Mouse (Mus musculus) right cerebral cortex, postnatal 25 days (tissue): ENCODE results near the gene Gm32717.
"Not testable (repeated sequence)": the region's sequence is repeated elsewhere in the genome, so short reads cannot be mapped to it uniquely, and the experiment has no call there.

Source experiments
- DNase-seq: peaks from one replicate; pipeline ENCODE4 v3.0.0; 2022

The Gm32717 gene

GRCm38 (mm10) chr10:118240680-118241079 lies at the start of gene Gm32717:
Gene Gm32717 (minus strand): TSS chr10:118240780.
- DNase-seq: not testable (repeated sequence)

DNA sequence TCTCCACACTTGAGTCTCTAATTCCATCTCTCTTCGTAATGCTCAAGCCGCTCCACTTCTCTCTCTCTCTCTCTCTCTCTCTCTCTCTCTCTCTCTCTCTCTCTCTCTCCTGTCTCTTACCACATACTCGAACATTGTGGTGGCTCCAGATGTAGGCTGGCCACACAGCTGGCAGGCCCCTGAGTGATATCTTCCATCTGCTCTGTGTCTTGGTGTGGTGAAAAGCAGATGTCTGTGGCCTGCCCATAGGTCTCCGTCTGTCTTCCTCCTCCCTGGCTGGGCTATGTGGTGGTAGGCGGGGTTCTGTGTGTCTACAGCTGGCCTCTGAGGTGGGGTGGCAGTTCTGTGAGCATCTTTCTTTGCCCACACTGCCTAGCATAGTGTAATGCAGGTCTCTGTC lies 42.4 kb upstream of the Gm32717 start:
- DNase-seq: not testable (repeated sequence)

DNA sequence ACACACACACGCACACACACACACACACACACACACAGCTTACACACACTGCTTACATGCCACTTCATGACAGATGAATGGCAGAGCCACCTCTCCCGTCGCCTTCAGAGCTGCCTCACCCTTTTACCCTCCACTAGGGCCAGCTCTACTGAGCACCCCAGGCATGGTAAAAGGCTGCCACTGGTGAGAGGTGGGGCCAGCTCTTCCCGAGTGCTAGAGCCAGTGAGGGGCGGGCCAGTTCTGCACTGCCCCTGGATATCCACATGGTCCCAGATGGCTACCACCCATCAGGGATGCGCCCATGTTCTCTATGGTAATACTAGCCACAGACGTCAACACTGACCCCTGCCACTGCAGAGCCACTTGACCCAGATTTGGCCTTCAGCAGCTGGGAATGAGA lies 42.0 kb upstream of the Gm32717 start:
- not testable (repeated sequence) for DNase-seq

DNA sequence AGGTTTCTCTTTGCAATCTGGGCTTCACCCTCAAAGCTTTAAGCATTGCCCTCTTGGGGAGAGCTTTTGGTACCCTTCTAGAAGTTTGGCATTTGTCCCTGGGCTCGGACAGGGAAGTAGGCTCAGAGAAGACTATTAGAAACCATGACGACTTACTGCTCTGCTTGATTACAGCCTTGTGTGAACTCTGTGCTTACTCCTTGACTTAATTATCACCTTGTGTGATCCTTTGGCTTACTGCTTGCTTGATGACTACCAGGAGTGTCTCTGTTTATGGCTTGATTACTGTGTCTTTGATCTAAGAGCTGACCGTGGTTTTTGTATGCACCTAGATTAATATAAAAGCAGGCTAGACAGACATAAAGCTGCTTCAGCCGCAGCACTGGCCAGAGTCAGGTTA lies 37.5 kb upstream of the Gm32717 start:
- not testable (repeated sequence) for DNase-seq

DNA sequence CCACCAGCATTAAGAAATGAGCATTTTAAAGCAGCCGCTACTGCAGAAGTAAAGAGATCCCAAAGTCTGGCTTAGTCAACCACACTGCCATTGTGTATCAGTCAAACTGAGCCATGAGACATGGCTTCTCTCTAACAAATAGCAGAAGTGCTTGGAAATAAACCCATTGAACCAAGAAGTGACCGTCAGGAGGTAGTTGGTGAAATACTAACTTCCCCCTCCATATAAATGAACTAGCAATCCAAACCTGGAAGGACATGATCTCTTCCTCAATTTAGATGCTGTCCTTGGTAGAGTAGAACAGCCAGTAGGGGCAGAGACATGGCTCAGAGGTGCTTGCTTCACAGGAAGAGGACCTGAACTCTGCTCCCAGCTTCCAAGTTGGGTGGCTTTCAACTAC lies 30.8 kb upstream of the Gm32717 start:
- DNase-seq: not testable (repeated sequence)

DNA sequence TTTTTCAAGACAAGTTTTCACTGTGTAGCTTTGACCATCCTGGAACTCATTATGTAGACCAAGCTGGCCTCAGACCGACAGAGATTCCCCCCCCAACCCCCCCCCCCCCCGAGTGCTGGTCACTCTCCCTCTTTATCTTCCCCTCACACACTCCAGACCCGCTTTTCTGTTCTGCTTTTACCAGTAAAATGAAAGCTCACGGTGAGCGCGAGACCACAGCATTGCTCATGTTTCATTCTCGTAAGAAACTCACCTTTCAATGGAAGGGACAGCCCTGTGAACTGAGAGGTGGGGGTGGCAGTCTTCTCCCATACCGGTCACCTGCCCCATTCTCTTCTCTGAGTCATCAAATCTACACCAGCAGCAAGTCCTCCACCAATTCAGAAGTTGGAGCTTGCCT lies 28.2 kb upstream of the Gm32717 start:
- not testable (repeated sequence) for DNase-seq

- not testable (repeated sequence) for DNase-seq
These were observed 17.8 kb upstream of the Gm32717 start, which contains the start of gene Gm32802 for GRCm38 (mm10) chr10:118258388-118258787. Gene Gm32802 (plus strand): TSS chr10:118258688.

DNA sequence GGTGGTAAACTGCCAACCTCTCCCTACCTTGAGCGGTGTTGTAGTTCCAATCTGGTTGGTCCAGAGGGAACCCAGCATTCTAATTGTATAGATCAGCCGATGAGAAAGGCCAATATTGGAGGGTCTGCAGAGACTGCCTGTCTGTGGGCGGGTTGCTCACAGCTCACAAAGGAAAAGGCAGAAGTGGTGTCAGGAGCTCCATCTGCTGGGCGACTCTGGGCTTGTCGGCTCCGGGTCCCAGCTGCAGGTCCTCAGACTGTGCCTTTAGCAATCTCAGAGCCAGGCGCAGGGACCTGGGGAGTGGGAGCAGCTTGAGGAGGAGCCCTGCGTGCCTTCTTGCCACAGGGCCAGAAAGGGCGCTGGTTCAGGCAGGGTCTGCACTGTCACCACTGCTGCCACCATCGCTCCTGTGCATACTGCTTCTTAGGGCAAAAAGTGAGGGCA lies 10.3 kb upstream of the Gm32717 start:
- peak; percentile 27 for DNase-seq

- DNase-seq: peak; percentile 15
These were observed 8.5 kb upstream of the Gm32717 start for GRCm38 (mm10) chr10:118249006-118249595.

- DNase-seq: not testable (repeated sequence)
These were observed 8.0 kb downstream of the Gm32717 start for GRCm38 (mm10) chr10:118232607-118233006.

- not testable (repeated sequence) for DNase-seq
These were observed 13.0 kb downstream of the Gm32717 start for GRCm38 (mm10) chr10:118227629-118228028.

DNA sequence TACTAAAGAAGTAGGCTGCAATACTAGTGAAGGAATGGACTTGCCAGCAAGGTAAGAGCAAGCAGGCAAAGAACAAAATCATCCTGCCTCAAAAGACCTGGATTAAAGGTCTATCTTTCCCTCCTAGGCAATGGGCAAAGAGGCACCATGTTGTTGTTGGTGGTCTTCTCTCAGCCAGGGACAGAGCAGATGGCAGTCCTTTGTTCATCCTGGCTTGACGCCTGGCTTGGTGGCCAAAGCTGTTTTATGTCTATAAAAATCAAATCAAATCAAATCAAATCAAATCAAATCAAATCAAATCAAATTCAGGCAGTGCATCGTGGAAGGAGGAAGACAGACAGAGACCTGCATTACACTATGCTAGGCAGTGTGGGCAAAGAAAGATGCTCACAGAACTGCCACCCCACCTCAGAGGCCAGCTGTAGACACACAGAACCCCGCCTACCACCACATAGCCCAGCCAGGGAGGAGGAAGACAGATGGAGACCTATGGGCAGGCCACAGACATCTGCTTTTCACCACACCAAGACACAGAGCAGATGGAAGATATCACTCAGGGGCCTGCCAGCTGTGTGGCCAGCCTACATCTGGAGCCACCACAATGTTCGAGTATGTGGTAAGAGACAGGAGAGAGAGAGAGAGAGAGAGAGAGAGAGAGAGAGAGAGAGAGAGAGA lies 24.7 kb downstream of the Gm32717 start:
- not testable (repeated sequence) for DNase-seq

DNA sequence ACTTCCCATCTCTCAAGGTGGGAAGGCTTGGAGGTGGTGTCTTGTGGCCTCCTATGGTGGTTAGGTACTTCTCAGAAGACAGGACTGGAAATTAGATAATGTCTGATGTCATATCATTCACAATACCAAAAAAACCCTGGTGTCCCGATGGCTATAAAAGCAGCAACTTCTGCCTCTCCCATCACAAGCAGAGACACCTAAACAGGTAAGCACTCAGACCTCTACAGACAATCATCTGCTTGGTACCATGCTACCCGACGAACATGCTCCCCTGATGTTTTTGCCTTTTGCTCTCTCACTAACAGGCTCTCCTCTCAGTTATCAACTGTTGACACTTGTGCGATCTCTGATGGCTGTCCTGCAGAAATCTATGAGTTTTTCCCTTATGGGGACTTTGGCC lies 35.9 kb downstream of the Gm32717 start, which contains the start of gene Il22:
Gene Il22, plus strand, starts transcription at position 301 of the 400 bp plus-strand sequence.
- DNase-seq: no peak

GRCm38 (mm10) chr10:118195150-118195549 lies 45.4 kb downstream of the Gm32717 start:
- not testable (repeated sequence) for DNase-seq
